Mouse (Mus musculus) right cerebral cortex, postnatal 36 days (tissue): ENCODE measurements around the gene Ahdc1.
"Not testable (repeated sequence)": the region's sequence is repeated elsewhere in the genome, so short reads cannot be mapped to it uniquely, and the experiment has no call there.

Experiments used
- DNase-seq, 2 experiments: peaks; one replicate each; pipeline ENCODE4 v3.0.0; 2022; ENCODE audit warnings: low spot score in 2 of 2, mixed read lengths in 1 of 2

Ahdc1 gene

DNA sequence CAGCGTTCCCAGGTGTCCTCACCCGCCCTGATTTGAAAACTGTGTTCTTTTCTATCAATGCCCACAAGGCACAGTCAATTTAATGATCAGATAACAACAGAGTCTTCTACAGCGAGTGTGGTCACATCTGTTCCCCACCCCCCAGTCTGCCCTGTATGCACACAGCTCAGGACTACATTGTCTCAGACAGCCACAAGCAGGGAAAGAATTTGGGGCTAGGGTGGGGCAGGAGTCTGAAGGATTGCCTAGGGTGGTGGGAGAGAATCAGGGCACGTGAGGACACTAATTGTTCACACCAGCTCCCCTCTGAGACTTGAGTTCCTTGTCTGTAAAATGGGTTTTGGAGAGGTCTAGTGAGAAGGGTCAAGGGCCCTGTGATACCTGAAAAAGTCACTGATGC, 17.5 kb upstream of the Ahdc1 start:
- DNase-seq: no peak

- no peak for DNase-seq
Observed at GRCm38 (mm10) chr4:132997469-132998237, 13.4 kb upstream of the Ahdc1 start.

DNA sequence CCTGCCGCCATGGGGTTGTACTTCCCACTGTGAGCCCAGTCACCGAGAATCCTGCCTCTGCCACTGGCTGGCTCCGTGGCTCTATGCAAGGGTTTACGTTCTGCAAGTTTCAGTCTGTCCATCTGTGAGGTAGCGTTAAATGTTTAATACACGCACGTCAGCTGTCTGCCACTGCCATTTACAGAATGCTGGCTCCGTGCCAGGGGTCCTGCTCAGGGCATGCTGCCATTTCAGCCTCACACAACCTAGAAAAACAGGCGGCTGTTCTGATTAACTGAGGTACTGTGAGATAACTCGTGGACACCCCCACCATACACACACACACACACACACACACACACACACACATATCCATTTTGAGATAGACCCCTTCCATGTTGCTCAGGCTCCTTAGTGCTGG, 8.2 kb upstream of the Ahdc1 start:
- DNase-seq: no peak

GRCm38 (mm10) chr4:133003316-133004018, 7.6 kb upstream of the Ahdc1 start:
- DNase-seq: no peak

DNA sequence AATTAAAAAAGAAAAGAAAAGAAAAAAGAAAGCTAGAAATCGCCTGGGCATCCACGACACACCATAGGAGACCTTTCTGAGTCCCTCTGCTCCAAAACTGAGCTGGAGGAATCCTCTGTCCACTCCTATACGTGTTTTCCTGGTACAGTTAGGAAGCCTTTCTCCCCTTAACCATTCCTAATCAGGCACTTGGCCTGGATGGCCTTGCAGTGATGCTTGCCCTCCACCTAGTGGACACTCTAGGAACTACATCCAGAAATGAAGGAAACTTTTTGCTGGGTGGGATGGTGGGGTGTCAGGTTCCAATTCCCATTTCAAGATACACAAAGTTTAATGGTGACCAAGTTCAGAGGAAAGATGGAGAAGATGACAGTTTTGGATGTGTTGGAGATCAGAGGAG, 5.8 kb upstream of the Ahdc1 start:
- DNase-seq: no peak

DNA sequence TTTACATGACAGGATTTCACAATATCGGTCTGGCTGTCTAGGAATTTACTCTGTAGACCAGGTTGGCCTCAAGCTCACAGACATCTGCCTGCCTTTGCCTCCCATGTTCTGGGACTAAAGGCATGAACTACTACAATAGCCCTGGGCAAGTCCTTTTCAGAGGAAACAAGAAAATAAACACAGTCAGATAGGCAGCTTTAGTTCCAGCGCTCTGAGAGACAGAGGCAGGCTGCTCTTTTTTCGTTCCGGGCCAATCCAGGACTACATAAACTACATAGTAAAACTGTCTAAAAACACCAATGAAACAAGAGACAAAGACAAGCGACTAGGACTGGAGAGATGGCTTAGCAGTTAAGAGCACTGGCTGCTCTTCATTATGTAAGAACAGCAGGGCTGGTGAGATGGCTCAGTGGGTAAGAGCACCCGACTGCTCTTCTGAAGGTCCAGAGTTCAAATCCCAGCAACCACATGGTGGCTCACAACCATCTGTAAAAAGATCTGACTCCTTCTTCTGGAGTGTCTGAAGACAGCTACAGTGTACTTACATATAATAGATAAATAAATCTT, 5.1 kb upstream of the Ahdc1 start:
- DNase-seq: not testable (repeated sequence)

DNA sequence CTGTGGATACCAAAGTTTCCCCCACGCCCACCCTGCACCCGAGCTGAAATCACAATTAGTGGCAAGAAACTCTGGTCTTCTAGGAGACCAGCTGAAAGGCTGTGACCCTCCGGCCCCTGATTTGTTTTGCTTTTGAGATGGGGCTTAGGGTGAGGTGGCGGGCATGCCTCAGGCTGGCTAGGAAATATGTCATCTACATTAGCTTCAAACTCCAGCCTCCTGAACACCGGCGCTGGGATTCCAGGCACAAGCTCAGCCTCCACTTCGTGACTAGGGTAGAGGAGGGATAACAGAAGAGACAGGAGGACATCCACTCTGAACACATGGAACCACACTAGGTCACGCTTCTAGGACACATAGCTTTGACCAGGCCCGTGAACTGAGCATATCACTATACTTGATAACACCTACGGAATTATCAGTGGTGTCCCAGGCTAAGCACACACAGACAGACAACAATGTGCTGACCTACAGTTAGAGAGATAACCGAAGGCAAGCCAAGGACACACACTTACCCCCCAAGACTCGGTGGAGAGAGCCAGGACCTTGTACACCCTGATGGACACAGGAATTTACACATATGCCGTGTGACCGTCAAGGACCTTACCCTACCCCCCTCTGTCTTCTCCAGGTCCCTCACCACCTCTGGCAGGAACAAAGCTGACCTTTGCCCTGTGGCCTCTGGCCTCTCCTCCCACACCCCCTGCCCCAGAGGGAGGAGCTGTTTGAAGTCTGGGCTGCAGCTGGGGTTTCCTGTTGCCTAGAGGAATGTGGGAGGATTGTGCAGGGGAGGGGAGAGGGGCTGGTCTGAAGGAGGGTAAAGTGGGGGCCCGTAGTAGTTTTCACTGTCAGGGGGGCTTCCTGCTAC, 3.3 kb upstream of the Ahdc1 start:
- DNase-seq: no peak

DNA sequence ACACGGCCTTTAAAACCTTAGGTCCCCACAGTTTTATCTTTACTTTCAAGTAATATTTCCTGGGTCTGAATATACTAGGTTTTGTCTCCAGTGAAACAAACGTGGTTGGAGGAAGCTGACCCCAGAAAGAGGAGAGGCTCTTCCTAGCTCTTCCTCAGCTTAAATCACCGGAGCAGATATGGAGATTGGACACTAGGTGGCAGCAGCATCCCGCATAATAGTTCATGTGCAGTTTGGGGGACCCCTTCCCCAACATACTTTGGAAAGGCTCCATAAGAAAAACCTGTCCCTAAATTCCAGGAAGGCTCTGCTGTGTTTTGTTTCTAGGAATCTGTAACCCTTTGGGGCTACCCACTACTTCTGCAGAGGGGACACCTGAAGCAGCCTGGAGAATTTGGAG, 1.9 kb upstream of the Ahdc1 start:
- no peak for DNase-seq

GRCm38 (mm10) chr4:133009676-133010075, 1.4 kb upstream of the Ahdc1 start:
- DNase-seq: no peak

DNA sequence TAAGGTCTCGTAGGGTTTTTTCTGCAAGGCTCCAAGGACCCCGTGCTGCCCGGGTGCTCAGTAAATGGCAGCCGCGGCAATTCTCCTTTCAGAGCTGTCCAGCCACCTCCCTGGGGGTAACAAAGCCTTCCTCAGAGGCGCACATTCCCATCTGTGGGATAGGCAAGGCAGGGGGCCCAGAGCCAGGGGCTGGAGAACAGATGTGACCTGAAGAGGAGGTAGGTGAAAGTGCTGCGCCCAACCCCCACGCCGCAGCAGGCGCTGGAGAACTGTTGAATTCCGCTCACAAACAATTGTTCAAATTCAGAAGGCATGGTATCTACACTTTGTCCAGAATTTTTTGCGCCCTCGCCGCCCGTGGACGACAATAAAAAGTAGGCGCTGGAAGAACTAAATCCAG, 449 bp upstream of the Ahdc1 start:
- no peak for DNase-seq

DNA sequence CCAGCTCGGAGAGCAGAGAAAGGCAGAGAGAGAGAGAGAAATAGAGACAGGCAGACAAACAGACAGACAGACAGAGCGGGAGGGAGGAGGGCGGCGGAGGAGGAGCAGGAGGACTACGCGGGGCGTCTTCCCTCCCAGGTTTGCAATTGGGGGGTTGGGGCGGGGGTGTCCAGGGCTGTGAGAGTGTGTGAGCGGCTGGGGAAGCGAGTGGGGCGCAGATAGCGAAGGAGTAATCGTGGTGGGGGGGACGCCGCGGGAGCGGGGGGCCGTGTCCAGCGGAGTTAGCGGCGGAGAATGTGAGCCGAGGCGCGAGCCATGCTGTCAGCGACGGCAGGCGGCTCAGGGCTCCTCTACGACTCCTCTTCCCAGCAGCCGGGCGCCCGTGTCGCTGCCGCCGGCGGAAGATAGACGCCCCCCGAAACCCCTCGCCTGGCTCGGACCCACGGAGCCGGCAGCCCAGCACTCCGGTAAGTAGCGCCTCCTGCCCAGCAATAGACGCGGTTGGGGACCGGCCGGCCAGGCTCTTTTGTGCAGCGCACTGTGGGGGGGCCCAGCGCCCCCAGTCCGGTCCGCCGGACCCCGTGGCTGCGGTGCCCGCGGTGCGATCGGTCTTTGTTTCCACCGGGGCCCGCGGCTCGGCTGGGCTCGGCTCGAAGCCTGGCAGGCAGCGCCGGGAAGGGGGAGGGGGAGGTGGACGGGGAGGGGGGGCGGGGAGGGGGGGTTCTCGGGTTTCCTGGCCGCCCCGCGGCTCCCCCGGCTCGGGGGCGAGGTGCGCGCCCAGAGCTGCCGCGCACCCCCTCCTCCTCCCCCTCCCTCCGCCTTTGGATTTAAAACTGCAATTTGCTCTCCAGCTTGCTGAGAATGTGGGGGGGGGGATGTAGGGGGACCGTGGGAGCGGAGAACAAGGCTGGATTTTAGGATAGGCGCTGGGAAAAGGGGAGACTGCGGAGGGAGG, 1.0 kb downstream of the Ahdc1 start:
- no peak for DNase-seq

- DNase-seq: no peak
Observed at GRCm38 (mm10) chr4:133012776-133013265, 1.8 kb downstream of the Ahdc1 start.

DNA sequence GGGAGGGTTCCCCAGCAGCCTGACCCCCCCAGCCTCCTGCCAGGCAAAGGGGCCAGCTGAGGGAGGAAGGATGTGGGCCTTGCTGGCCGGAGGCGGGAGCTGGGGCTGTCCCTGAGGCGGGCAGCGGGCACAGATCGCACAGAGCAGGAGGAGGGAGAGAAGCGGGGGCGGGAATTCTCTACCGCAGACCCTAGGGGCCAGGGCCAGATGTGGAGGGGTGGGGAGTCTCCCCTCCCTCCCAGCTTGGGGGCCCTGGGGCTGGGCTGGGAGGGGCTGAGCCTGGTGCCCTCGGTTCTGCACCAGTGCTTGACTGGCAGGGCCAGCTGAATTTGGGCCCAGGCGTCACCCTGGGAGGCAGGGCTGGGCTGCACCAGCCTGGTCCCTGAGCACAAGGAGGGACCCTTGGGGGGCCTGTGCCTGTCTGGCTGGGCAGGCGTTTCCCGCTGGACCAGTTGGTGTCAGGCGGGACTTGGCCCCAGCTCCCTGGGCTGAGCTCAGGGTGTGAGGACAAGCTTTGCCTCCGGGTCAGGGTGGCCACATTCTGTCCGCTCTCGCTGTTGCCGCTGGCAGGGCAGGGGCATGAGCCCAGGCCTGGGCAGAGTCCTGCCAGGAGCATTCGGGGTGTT, 2.3 kb downstream of the Ahdc1 start:
- peak; percentile 61 to 63 for DNase-seq

DNA sequence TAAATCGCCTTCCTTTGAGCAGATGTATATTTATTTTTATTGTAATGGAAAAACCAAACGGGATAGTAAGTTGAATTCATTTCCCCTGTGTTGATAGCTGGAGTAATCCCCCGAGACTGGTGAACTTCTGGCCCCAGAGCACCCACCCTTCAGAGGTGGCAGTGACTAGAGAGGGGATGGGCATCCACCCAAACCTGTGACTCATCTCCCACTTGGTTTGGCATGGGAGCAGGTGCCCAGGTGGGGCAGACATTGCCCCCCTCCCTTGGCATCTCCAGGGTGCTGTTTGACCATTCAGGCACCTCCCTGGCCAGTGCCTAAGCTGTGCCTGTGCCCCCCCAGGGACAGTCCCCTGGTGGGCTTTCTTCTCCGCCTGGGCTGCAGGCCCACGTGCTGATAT, 3.0 kb downstream of the Ahdc1 start:
- no peak for DNase-seq

DNA sequence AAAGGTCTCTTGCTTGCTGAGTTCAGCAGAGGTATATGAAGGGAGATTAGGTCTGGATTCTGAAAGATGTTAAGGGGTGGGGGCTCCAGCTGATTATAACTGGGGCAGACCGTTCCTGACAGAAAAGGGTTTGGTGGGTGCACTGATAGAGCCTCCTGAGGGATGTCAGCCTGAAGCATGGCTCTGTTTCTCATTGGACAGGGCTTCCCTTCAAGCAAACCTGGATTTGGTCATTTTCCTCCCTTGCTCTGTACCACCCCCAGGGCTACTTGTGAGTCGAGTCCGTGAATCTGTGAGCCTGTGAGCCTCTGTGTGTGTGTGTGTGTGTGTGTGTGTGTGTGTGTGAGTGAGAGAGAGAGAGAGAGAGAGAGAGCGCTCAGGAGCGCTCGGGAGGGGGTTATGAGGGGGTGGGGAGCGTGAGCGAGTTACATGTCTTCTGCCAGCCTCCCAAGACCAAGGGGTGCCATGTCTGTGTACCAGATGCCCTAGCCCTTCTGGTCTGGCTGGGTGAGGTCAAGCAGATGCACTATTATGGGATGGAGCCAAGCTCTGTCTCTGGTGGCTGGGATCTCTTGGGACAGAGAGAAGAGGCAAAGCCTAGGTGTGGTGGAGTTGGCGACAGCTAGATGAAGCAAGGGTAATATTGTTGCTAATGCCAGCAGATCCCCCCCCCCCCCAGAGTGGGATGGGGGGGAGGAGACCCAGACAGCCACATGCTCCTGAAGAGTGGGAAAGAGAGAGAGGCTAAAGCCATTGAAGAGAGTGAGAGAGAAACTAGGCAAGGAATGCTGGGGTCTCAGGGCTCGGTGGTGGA, 4.0 kb downstream of the Ahdc1 start:
- no peak for DNase-seq

- DNase-seq: no peak
Observed at GRCm38 (mm10) chr4:133015710-133016651, 4.9 kb downstream of the Ahdc1 start.

DNA sequence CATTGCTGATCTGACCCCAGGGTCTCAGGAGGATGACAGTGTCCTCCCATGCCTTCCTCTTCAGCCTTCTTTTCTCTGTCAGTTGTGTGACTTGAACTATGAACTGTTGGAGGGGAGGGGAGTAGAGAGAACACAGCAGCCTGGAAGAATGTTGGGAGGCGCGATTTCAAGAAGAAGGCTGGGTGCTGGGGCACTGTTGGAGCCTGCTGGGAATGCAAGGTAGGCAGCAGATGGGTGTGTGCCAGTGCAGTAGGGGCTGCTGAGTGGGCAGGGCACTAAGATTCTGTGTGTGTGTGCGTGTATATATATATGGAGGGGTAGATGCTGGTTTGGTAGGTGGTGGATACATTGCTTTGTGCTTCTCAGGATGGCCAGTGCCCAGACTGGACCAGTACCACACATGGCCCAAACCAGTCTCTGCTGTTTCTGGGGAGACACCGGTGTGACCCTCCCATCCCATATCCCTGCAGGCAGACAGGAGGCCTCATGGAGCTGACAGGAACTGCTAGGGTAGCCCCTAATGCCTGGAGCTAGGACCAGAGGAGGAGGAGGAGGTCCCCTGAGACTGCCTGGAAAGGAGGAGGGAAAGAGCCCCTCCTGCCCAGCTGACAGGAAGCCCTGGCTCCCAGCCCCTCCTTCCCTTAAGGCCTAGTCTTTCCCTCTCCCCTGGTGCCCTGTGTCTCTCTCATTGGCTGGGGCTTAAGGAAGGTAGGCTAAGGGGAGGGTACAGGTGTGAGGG, 5.8 kb downstream of the Ahdc1 start:
- DNase-seq: peak in 1 of 2 experiments; percentile 67
